Mouse (Mus musculus): ENCODE data around the gene D8Ertd738e.

D8Ertd738e gene

DNA sequence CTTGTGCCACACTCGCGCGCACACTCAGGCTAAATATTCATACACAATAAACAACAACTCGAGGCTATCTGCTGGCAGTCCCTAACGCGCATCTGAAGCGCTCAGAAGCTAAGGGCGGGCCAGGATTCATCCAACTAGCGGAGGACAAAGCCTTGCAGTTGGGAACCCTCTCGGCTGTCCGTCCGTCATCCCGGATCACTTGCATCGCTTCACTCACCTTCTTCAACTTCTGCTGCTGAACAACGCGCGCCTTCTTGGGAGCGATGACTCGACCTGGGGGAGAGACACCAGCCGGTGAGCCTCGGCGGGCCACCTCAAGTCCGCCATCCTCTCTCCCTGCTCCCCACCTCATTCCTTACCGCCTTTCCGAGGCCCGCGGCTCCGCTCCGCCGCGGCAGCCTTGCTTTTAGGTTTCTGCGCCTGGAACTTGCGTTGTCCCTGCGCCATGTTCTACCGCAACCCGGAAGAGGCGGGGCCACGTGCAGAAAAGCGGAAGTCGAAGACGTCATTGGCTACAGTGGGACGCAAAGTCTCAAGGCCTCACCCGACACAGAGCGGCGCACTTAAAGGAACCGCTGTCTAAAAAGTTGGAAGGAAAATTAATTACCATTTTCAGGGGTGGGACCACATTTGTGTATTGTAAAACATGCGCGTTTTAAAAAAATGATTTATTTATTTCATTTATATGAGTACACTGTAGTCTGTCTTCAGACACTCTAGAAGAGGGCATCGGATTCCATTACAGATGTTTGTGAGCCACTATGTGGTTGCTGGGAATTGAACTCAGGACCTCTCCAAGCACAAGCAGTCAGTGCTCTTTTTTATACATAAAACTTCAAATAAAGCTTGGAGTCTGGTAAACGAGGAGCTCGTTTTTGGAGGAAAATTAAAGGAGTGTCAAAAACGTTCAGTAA, at the start of gene D8Ertd738e:
TSS of gene D8Ertd738e (minus strand) at position 463 of the 914 bp plus-strand sequence.
- peak; percentile 96 for DNase-seq (ENCODE audit: low read depth, low spot score)

- peak; percentile 62 for DNase-seq (ENCODE audit: low read depth, low spot score)
These were observed 47.7 kb upstream of the D8Ertd738e start for GRCm38 (mm10) chr8:84297029-84297785.

- peak; percentile 73 for DNase-seq (ENCODE audit: low read depth, low spot score)
These were observed 42.2 kb upstream of the D8Ertd738e start for GRCm38 (mm10) chr8:84291688-84292087.

DNA sequence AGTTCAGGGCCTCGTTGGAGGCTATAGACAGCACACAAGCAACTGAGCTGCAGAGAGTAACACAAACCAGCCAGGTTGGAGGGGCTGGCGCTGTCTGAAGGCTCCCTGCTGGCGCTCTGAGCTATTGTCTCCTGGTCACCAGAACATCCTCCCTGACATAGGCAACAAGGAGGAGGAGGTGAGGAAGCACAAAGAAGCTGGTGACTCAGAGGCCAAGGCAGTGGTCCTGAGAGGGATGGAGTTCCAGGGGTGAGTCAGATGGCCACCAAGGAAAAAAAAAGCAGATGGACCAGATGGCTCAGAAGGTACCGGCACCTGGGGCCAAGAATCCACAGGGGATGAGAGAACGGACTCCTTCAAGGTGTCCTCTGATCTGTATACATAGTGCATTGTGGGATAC, 41.6 kb upstream of the D8Ertd738e start:
- no peak for DNase-seq (ENCODE audit: low read depth, low spot score)

GRCm38 (mm10) chr8:84288892-84289291, 39.4 kb upstream of the D8Ertd738e start:
- DNase-seq (ENCODE audit: low read depth, low spot score): peak; percentile 43

- DNase-seq (ENCODE audit: low read depth, low spot score): peak; percentile 88
These were observed 36.1 kb upstream of the D8Ertd738e start for GRCm38 (mm10) chr8:84285665-84286064.

- peak; percentile 64 for DNase-seq (ENCODE audit: low read depth, low spot score)
These were observed 35.1 kb upstream of the D8Ertd738e start for GRCm38 (mm10) chr8:84284608-84285063.

- DNase-seq (ENCODE audit: low read depth, low spot score): no peak
These were observed 31.3 kb upstream of the D8Ertd738e start for GRCm38 (mm10) chr8:84280777-84281176.

DNA sequence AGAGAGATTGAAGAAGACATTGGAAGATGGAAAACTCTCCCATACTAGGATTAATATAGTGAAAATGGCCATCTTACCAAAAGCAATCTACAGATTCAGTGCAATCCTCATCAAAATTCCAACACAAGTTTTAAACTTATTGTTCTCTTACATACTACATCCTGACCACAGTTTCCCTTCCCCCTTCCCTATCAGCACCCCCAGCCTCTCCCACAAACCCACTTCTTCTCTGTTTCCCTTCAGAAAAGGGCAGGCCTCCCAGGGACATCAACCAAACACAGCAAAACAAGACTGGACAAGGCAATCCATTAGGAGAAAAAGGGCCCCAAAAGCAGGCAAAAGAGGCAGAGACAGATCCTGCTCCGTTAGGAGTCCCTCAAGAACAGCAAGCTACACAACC, 26.9 kb upstream of the D8Ertd738e start:
- no peak for DNase-seq (ENCODE audit: low read depth, low spot score)

- no peak for DNase-seq (ENCODE audit: low read depth, low spot score)
These were observed 24.4 kb upstream of the D8Ertd738e start for GRCm38 (mm10) chr8:84273968-84274367.

- DNase-seq (ENCODE audit: low read depth, low spot score): no peak
These were observed 22.8 kb upstream of the D8Ertd738e start for GRCm38 (mm10) chr8:84272302-84272701.

DNA sequence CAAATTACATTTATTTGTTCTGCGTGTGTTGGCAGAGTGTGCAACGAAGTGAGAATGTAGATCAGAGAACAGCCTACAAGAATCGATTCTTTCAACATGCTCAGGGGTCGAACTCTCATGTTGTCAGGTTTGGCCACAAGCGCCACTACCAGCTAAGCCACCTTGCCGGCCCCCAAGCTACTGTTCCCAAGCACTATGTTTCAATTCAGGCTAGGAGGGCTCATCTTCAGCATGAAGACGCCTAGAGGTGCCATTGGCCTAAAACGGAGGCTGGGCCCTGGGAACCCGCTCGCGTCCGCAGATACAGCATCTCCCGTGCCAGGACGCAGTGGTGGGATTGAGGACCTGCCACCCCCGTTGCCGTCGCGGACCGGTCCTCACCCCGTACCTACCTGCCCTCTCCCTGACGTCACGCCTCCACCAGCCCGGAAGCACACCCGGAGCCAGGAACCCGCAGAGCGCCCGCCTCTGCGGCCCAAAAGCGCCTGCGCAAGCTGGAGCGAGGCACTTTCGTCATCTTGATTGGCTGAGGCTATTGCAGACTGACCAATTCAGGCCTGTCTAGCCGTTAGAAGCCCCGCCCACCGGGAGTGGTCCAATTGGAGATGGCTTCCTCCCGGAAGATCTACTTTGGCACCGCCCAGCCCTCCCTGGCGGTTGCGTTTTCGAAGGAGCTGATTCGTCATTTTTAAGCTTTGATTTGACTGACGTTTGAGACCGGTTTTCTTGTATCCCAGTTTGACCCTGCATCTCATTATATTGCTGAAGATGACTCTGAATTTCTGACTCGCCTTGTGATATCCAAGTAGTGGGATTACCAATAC, 20.6 kb upstream of the D8Ertd738e start, which contains the start of gene Ccdc130:
TSS of gene Ccdc130 (minus strand) at position 431 of the 824 bp plus-strand sequence.
- peak; percentile 100 for DNase-seq (ENCODE audit: low read depth, low spot score)

DNA sequence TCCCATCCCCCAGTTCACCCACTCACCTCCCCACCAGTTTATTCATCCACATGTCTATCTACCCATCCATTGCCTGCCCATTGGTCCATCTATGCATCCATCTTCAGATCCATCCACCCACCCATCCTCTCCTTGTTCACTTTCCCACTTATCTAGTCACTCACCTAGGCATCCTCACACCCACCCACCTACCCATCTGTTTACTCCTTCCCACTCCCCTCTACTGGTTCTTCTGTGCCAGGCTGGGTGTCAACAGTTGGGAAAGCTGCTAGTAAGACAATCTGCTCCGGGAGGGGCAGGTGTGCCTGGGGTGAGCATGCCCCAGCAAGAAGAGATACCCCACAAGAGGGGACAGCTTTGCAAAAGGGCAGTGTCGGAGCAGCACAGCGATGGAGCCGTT, 11.6 kb upstream of the D8Ertd738e start:
- no peak for DNase-seq (ENCODE audit: low read depth, low spot score)

DNA sequence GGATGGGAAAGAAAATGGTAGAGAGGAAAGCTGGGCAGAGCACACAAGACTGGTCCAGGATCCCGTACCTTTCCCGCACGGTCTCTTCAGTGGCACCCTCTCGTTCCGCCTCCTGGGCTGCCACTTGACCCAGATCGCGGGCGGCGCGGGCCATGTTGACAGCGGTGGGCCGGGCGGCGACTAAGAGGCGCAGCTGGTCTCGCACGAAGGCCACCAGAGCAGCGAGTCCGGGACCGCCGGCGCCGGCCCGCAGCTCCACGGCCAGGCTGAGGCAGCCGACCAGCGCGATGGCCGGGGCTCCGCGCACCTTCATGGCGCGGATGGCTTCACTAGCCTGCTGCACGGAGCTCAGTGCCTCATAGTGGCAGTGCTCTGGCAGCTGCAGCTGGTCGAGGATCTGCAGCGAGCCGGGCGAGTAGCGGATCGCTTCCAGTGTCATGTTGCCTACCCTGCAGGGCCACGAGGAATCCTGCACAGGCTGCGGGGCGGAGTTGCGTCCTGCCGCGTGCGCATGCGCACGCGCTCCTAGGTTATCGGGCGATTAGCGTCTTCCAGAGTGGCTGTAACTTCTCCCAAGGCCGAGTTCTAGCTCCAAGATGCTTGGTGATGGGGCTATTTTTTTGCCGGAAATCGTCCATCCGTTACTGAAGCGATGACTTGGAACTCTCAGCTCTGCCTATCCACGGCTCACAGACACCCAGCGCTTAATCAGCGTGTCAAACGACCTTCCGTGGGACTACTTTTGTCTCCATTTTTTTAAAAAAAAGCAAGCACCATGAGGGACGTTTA, 7.5 kb upstream of the D8Ertd738e start, which contains the start of gene Mri1:
TSS of gene Mri1 (minus strand) at position 505 of the 789 bp plus-strand sequence.
- peak; percentile 95 for DNase-seq (ENCODE audit: low read depth, low spot score)

DNA sequence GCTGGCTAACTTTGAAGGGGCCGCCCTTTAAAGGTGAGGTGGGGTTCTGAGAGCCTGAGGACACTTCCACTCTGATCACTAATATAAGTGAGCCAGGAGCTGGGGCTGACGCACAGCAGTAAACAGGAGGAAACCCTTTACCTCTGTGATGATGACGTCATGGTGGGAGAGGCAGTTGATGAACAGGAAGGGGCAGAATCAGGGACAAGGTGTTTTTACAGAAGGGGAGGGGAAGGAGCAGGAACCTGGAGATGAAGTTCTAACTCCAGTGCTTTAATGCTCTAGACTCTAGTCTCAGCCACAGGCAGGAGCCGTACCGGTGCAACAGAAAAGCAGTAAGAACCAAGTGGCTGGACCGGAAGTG, 6.9 kb upstream of the D8Ertd738e start:
- DNase-seq (ENCODE audit: low read depth, low spot score): peak; percentile 87

DNA sequence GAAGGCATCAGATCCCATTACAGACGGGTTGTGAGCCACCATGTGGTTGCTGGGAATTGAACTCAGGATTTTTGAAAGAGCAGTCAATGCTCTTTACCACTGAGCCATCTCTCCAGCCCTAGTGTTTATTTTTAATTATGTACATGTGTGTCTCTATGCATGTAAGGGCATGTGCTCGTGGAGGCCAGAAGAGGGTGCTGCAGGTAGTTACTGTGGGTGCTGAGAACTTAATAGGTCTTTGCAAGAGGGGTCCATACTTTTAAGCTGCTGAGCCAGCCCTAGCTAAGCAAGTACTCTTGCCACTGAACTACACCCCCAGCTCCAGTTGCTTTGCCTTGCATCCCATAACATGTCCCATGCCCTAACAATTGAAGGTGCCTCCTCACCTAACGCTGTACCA, 6.3 kb upstream of the D8Ertd738e start:
- DNase-seq (ENCODE audit: low read depth, low spot score): peak; percentile 45

DNA sequence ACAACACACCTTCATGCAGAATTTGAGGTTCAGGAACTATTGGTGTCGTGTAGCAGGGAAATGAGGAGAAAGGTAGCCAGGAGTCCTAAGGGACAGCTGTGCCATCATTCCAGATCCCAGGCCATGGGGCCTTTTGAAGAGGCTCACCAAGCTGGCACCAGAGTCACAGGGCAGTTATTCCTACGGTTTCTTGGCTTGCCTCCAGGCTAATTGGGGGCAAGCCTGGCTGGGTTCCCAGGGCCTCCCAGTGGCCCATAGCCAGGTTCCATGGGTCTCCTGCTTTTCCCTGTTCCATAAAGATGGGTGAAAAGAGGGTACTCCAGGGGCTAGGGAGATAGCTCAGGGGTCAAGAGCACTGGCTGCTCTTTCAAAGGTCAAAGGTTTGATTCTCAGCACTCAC, 7.7 kb downstream of the D8Ertd738e start:
- no peak for DNase-seq (ENCODE audit: low read depth, low spot score)

GRCm38 (mm10) chr8:84241167-84241566, 8.4 kb downstream of the D8Ertd738e start:
- DNase-seq (ENCODE audit: low read depth, low spot score): no peak

- peak; percentile 80 for DNase-seq (ENCODE audit: low read depth, low spot score)
These were observed 11.8 kb downstream of the D8Ertd738e start for GRCm38 (mm10) chr8:84237542-84238229.

GRCm38 (mm10) chr8:84236998-84237473, 12.5 kb downstream of the D8Ertd738e start, which contains the start of gene Zswim4:
Gene Zswim4 (minus strand): TSS chr8:84237055.
- peak; percentile 100 for DNase-seq (ENCODE audit: low read depth, low spot score)
